Mouse (Mus musculus) testis, adult 2 months (tissue): ENCODE results near the gene Hip1.

Experiments used
- CTCF ChIP-seq: fragments of 200-500 bp; IDR thresholded peaks from 2 replicates; pipeline ENCODE4 v1.5.1; 2012; ENCODE audit warnings: low read depth, mild to moderate bottlenecking, inconsistent platforms, low read length, moderate library complexity; ENCODE audit not compliant: control insufficient read depth, insufficient read depth, insufficient replicate concordance
- POLR2A ChIP-seq: fragments of 200-500 bp; IDR thresholded peaks from 2 replicates; pipeline ENCODE4 v1.6.1; 2012; ENCODE audit warnings: low read depth, mild to moderate bottlenecking, inconsistent platforms, low read length, moderate library complexity; ENCODE audit not compliant: control insufficient read depth

GRCm38 (mm10) chr5:135513131-135513530, 31.8 kb downstream of the Hip1 start:
- TF ChIP-seq CTCF (no peak), POLR2A (no peak)
